Mouse (Mus musculus) limb, embryonic 15.5 days (tissue): Measurements from ENCODE around the gene Agmat. TPM values are rescaled to one million over a fixed set of nuclear protein-coding genes. Genes with fewer than 3 reads are reported as not detected.

Source experiments
- ATAC-seq: fragments of 200-750 bp; cut with Nextera tagmentation; 2 replicates; pipeline ENCODE4 v1.8.0; 2017; ENCODE audit warnings: low read depth, moderate TSS enrichment; ENCODE audit not compliant: insufficient number of reproducible peaks, low FRiP score, low TSS enrichment
- H3K27ac ChIP-seq: fragments of 300-500 bp; sonication (generic); 2 replicates; pipeline ENCODE4 v1.5.1; 2015; ENCODE audit warnings: moderate library complexity, mild to moderate bottlenecking, inconsistent platforms
- H3K27me3 ChIP-seq: fragments of 300-500 bp; sonication (generic); 2 replicates; pipeline ENCODE4 v1.6.1; 2015; ENCODE audit warnings: inconsistent platforms
- H3K36me3 ChIP-seq: fragments of 300-500 bp; sonication (generic); 2 replicates; pipeline ENCODE4 v1.6.1; 2015; ENCODE audit warnings: inconsistent platforms
- H3K4me1 ChIP-seq: fragments of 300-500 bp; sonication (generic); 2 replicates; pipeline ENCODE4 v1.6.1; 2015; ENCODE audit warnings: inconsistent platforms
- H3K4me2 ChIP-seq: fragments of 300-500 bp; sonication (generic); 2 replicates; pipeline ENCODE4 v1.6.1; 2015; ENCODE audit warnings: mild to moderate bottlenecking, inconsistent platforms
- H3K4me3 ChIP-seq: fragments of 300-500 bp; sonication (generic); 2 replicates; pipeline ENCODE4 v1.5.1; 2015; ENCODE audit warnings: mild to moderate bottlenecking, inconsistent platforms
- H3K9ac ChIP-seq: fragments of 300-500 bp; sonication (generic); 2 replicates; pipeline ENCODE4 v1.6.1; 2015; ENCODE audit warnings: inconsistent platforms
- H3K9me3 ChIP-seq: fragments of 300-500 bp; sonication (generic); 2 replicates; pipeline ENCODE4 v1.6.1; 2016; ENCODE audit warnings: inconsistent platforms
- WGBS: fragments of 180-500 bp; shearing (Covaris S2); methylation state at CpG from one replicate; pipeline ENCODE4 v1.1.7; 2015; 5-methylcytosine and 5-hydroxymethylcytosine counted together
- polyA plus RNA-seq: library from polyadenylated mRNA; unstranded; fragments of >200 nt; fragmentation: Nextera tagmentation; extraction: Ambion mirVana; gene quantifications from 2 replicates; pipeline ENCODE4 v1.2.1, GENCODE M21; 2015

Gene Agmat
- polyA plus RNA-seq, 1 experiment from 2014 or later = not detected

- Histone ChIP-seq H3K4me2 (no peak overlapping the region), H3K27me3 (no peaks in the 10 kb centered on the region), H3K9me3 (no peaks in the 10 kb centered on the region), H3K4me1 (peaks cover 20% of the 10 kb centered on the region), H3K36me3 (0 out of 2 replicates have a peak, but pooled peaks cover 18% of the 10 kb centered on the region), H3K4me3 (no peak overlapping the region), H3K27ac (no peak overlapping the region), H3K9ac (no peak overlapping the region)
- WGBS = 65% methylated on average over 4 of the region's 4 CpGs
- no peak for ATAC-seq
Observed at GRCm38 (mm10) chr4:141796954-141797353, 50.5 kb downstream of the Agmat start.

- no peaks in the 10 kb centered on the region for H3K27me3 ChIP-seq
- H3K27ac ChIP-seq = no peak overlapping the region
- H3K9ac ChIP-seq = no peak overlapping the region
- ATAC-seq = no peak
- H3K9me3 ChIP-seq = no peaks in the 10 kb centered on the region
- 0 out of 2 replicates have a peak, but pooled peaks cover 18% of the 10 kb centered on the region for H3K36me3 ChIP-seq
- no peak overlapping the region for H3K4me2 ChIP-seq
- H3K4me1 ChIP-seq = peaks cover 20% of the 10 kb centered on the region
- 90% methylated on average over 5 of the region's 5 CpGs for WGBS
- H3K4me3 ChIP-seq = no peak overlapping the region
Observed at GRCm38 (mm10) chr4:141797545-141797944, 51.1 kb downstream of the Agmat start.

GRCm38 (mm10) chr4:141804105-141804504 is 57.6 kb downstream of the Agmat start:
- ATAC-seq = no peak
- H3K27me3 ChIP-seq = no peaks in the 10 kb centered on the region

GRCm38 (mm10) chr4:141805886-141806285 is 59.4 kb downstream of the Agmat start:
- H3K9me3 ChIP-seq = no peaks in the 10 kb centered on the region
- ATAC-seq = no peak
- WGBS = 95% methylated on average over 8 of the region's 8 CpGs

More at GRCm38 (mm10) chr4:141804105-141804504, 57.6 kb downstream of the Agmat start:
- Histone ChIP-seq H3K4me1 (no peaks in the 10 kb centered on the region), H3K36me3 (peaks cover 61% of the 10 kb centered on the region), H3K9me3 (no peaks in the 10 kb centered on the region), H3K4me3 (no peak overlapping the region), H3K9ac (no peak overlapping the region), H3K27ac (no peak overlapping the region), H3K4me2 (no peak overlapping the region)
- 86% methylated on average over 4 of the region's 4 CpGs for WGBS

More at GRCm38 (mm10) chr4:141805886-141806285, 59.4 kb downstream of the Agmat start:
- Histone ChIP-seq H3K9ac (no peak overlapping the region), H3K4me3 (no peak overlapping the region), H3K4me2 (no peak overlapping the region), H3K36me3 (peaks cover 79% of the 10 kb centered on the region), H3K4me1 (no peaks in the 10 kb centered on the region), H3K27ac (no peak overlapping the region), H3K27me3 (no peaks in the 10 kb centered on the region)

Other genes starting within 250 kb of the Agmat start
- gene Spen, start 208.1 kb upstream of the Agmat start, polyA plus RNA-seq = 7.2 and 9.0 TPM in 2 replicates
- 27.1 and 29.3 TPM in 2 replicates for gene Fblim1, start 140.6 kb upstream of the Agmat start, polyA plus RNA-seq
- gene Tmem82, start 128.0 kb upstream of the Agmat start, polyA plus RNA-seq = 0.20 and 0.29 TPM in 2 replicates
- gene Slc25a34, start 122.9 kb upstream of the Agmat start, polyA plus RNA-seq = 0.14 and 0.52 TPM in 2 replicates
- gene Plekhm2, start 81.8 kb upstream of the Agmat start, polyA plus RNA-seq = 5.8 and 6.5 TPM in 2 replicates
- gene Rsc1a1, start 61.1 kb upstream of the Agmat start, polyA plus RNA-seq = 0.45 TPM in 1 of 2 replicates, not detected in the other
- gene Ddi2, start 23.3 kb upstream of the Agmat start, polyA plus RNA-seq = 21.4 and 22.5 TPM in 2 replicates
- gene Dnajc16, start 44.3 kb downstream of the Agmat start, polyA plus RNA-seq = 3.6 TPM in 2 replicates
- 13.3 and 14.7 TPM in 2 replicates for gene Casp9, start 46.9 kb downstream of the Agmat start, polyA plus RNA-seq
- gene Cela2a, start 79.5 kb downstream of the Agmat start, polyA plus RNA-seq = 0.20 TPM in 1 of 2 replicates, not detected in the other
- not detected in 2 replicates for gene Ctrc, start 99.7 kb downstream of the Agmat start, polyA plus RNA-seq
- gene Efhd2, start 128.2 kb downstream of the Agmat start, polyA plus RNA-seq = 76.0 and 86.0 TPM in 2 replicates